Mouse (Mus musculus) embryonic fibroblast, embryonic 13.5 days (primary cell): ENCODE data around the gene Sfxn5.

ENCODE experiments used
- CTCF ChIP-seq: IDR thresholded peaks from 2 replicates; pipeline ENCODE4 v1.5.1; 2011; ENCODE audit warnings: mild to moderate bottlenecking, control low read depth, low read length, moderate library complexity, borderline replicate concordance; ENCODE audit not compliant: insufficient read depth
- POLR2A ChIP-seq: IDR thresholded peaks from 2 replicates; pipeline ENCODE4 v1.6.1; 2011; ENCODE audit warnings: low read depth, mild to moderate bottlenecking, control low read depth, low read length, moderate library complexity

- no peak for TF ChIP-seq CTCF
- TF ChIP-seq POLR2A, result no peak
These were observed 34.9 kb upstream of the Sfxn5 start for GRCm38 (mm10) chr6:85368166-85368565.
